Mouse (Mus musculus) heart, postnatal 14 days (tissue): ENCODE measurements around the gene Fam173b. TPM values are rescaled to one million over a fixed set of nuclear protein-coding genes. Genes with fewer than 3 reads are reported as not detected.
"Not testable (repeated sequence)": the region's sequence is repeated elsewhere in the genome, so short reads cannot be mapped to it uniquely, and the experiment has no call there.

Source experiments
- DNase-seq, 2 experiments: peaks; one replicate each; pipeline ENCODE4 v3.0.0; 2021 to 2022
- intact Hi-C: fragments of 180-260 bp; cut with DNase I; formaldehyde crosslinking; loops from one replicate; pipeline ENCODE4 v1.15.1; 2025
- long read RNA-seq, 2 experiments: library from polyadenylated mRNA; stranded (forward); transcript quantifications; one replicate each; pipeline ENCODE4 v2.0.0; 2021
- total RNA-seq, 2 experiments: library from RNA; stranded (reverse); gene quantifications; 2 replicates each; pipeline ENCODE4 v1.2.3; 2021

Fam173b gene
- 10 to 100 TPM; 17.1 to 19.9 TPM for total RNA-seq
- long read RNA-seq, experiment 1, full-length matches to known transcripts, result 19 of 24 reads
- long read RNA-seq, experiment 1, partial matches to known transcripts, result 3 of 24 reads
- long read RNA-seq, experiment 1, other reads (novel, unspliced or antisense), result 2 of 24 reads
- long read RNA-seq, experiment 2, transcript Fam173b-203 (6 exons, 2,364 nt), result minor isoform, 5 of 19 reads
- long read RNA-seq, experiment 2, transcript Fam173b-201 (5 exons, 1,164 nt), result major isoform, 6 of 19 reads
- long read RNA-seq, experiment 2, partial matches to known transcripts, result 2 of 19 reads
- long read RNA-seq, experiment 2, other reads (novel, unspliced or antisense), result 6 of 19 reads

GRCm38 (mm10) chr15:31601646-31602374, at the start of gene Fam173b, which contains the start of gene Cct5:
Gene Fam173b (plus strand): TSS chr15:31601852.
Gene Cct5 (minus strand): TSS chr15:31601804.
- peak; percentile 99 for DNase-seq
- intact Hi-C loops, result loop anchor here (5.0 to 10.0 kb wide), 2 partner anchors 235 to 643 kb away; partner anchors contain the start of genes Ankrd33b and Sema5a

GRCm38 (mm10) chr15:31554855-31555254, 46.8 kb upstream of the Fam173b start:
- intact Hi-C loops, result no loop called here
- DNase-seq, result no peak

- no peak for DNase-seq
- intact Hi-C loops, result no loop called here
These were observed 40.3 kb upstream of the Fam173b start for GRCm38 (mm10) chr15:31561390-31561789.

- no peak for DNase-seq
- intact Hi-C loops, result no loop called here
These were observed 39.7 kb upstream of the Fam173b start for GRCm38 (mm10) chr15:31561976-31562375.

- DNase-seq, result no peak
- intact Hi-C loops, result no loop called here
These were observed 38.8 kb upstream of the Fam173b start for GRCm38 (mm10) chr15:31562847-31563246.

GRCm38 (mm10) chr15:31563577-31564546, 37.8 kb upstream of the Fam173b start:
- intact Hi-C loops, result no loop called here

GRCm38 (mm10) chr15:31565184-31565583, 36.5 kb upstream of the Fam173b start, which contains the start of gene Cmbl:
Gene Cmbl (plus strand): TSS chr15:31565389.
- intact Hi-C loops, result no loop called here
- DNase-seq, result no peak

More at GRCm38 (mm10) chr15:31563577-31564546, 37.8 kb upstream of the Fam173b start:
- no peak for DNase-seq

- intact Hi-C loops, result no loop called here
- no peak for DNase-seq
These were observed 35.9 kb upstream of the Fam173b start for GRCm38 (mm10) chr15:31565786-31566185.

GRCm38 (mm10) chr15:31567431-31567830, 34.2 kb upstream of the Fam173b start:
- DNase-seq, result no peak
- intact Hi-C loops, result no loop called here

GRCm38 (mm10) chr15:31568581-31568996, 33.1 kb upstream of the Fam173b start:
- intact Hi-C loops, result no loop called here
- DNase-seq, result peak; percentile 55 to 76

- intact Hi-C loops, result loop anchor here (5.0 kb wide), 1 partner anchor 37 kb away; the partner anchor contains the start of gene March6
- DNase-seq, result peak in 1 of 2 experiments; percentile 35
These were observed 32.2 kb upstream of the Fam173b start for GRCm38 (mm10) chr15:31569325-31570022.

- intact Hi-C loops, result loop anchor here (5.0 kb wide), 1 partner anchor 39 kb away; the partner anchor contains the start of gene March6
- DNase-seq, result no peak
These were observed 30.7 kb upstream of the Fam173b start for GRCm38 (mm10) chr15:31570959-31571358.

GRCm38 (mm10) chr15:31571906-31572722, 29.5 kb upstream of the Fam173b start:
- DNase-seq, result peak; percentile 22 to 42
- intact Hi-C loops, result loop anchor here (5.0 kb wide), 1 partner anchor 40 kb away; the partner anchor contains the start of gene March6

- intact Hi-C loops, result loop anchor here (5.0 kb wide), 1 partner anchor 41 kb away; the partner anchor contains the start of gene March6
These were observed 28.4 kb upstream of the Fam173b start for GRCm38 (mm10) chr15:31573287-31573686.

GRCm38 (mm10) chr15:31573692-31574091, 28.0 kb upstream of the Fam173b start:
- intact Hi-C loops, result loop anchor here (5.0 kb wide), 1 partner anchor 41 kb away; the partner anchor contains the start of gene March6
- no peak for DNase-seq

More at GRCm38 (mm10) chr15:31573287-31573686, 28.4 kb upstream of the Fam173b start:
- no peak for DNase-seq

- DNase-seq, result no peak
- intact Hi-C loops, result no loop called here
These were observed 25.6 kb upstream of the Fam173b start for GRCm38 (mm10) chr15:31576076-31576475.

- intact Hi-C loops, result loop anchor here (10.0 kb wide), 1 partner anchor 126 kb away; the partner anchor contains the start of gene Ropn1l
- not testable (repeated sequence) for DNase-seq
These were observed 20.6 kb upstream of the Fam173b start for GRCm38 (mm10) chr15:31581086-31581485.
